Mouse (Mus musculus) cerebellum, postnatal 25 days (tissue): ENCODE results near the gene Dhx9.
A peak's percentile ranks its signal among the peaks of the same experiment; 100 is the strongest.
"Not testable (repeated sequence)": the region's sequence is repeated elsewhere in the genome, so short reads cannot be mapped to it uniquely, and the experiment has no call there.

Experiments used
- DNase-seq, 2 experiments: peaks; one replicate each; pipeline ENCODE4 v3.0.0; 2021; ENCODE audit warnings: mixed read lengths in 2 of 2

The Dhx9 gene

GRCm38 (mm10) chr1:153487500-153487879, at the start of gene Dhx9:
Dhx9 (minus strand) TSS chr1:153487660.
- DNase-seq = peak; percentile 99 to 100

- peak in 1 of 2 experiments; percentile 24 for DNase-seq
Measured at GRCm38 (mm10) chr1:153535611-153536010, 48.2 kb upstream of the Dhx9 start.

GRCm38 (mm10) chr1:153532896-153533295, 45.4 kb upstream of the Dhx9 start:
- not testable (repeated sequence) for DNase-seq

- DNase-seq = no peak
Measured at GRCm38 (mm10) chr1:153532234-153532841, 44.9 kb upstream of the Dhx9 start.

- DNase-seq = no peak
Measured at GRCm38 (mm10) chr1:153531677-153532233, 44.3 kb upstream of the Dhx9 start.

- no peak for DNase-seq
Measured at GRCm38 (mm10) chr1:153522116-153522515, 34.7 kb upstream of the Dhx9 start.

GRCm38 (mm10) chr1:153515368-153515767, 27.9 kb upstream of the Dhx9 start:
- DNase-seq = no peak

- no peak for DNase-seq
Measured at GRCm38 (mm10) chr1:153510330-153511009, 23.0 kb upstream of the Dhx9 start.

GRCm38 (mm10) chr1:153509569-153509968, 22.1 kb upstream of the Dhx9 start:
- not testable (repeated sequence) for DNase-seq

- DNase-seq = no peak
Measured at GRCm38 (mm10) chr1:153509012-153509411, 21.6 kb upstream of the Dhx9 start.

- DNase-seq = peak in 1 of 2 experiments; percentile 10
Measured at GRCm38 (mm10) chr1:153506266-153506665, 18.8 kb upstream of the Dhx9 start.

- no peak for DNase-seq
Measured at GRCm38 (mm10) chr1:153501644-153502321, 14.3 kb upstream of the Dhx9 start.

- no peak for DNase-seq
Measured at GRCm38 (mm10) chr1:153500030-153500429, 12.6 kb upstream of the Dhx9 start.

GRCm38 (mm10) chr1:153496030-153496429, 8.6 kb upstream of the Dhx9 start:
- no peak for DNase-seq

GRCm38 (mm10) chr1:153493931-153494330, 6.5 kb upstream of the Dhx9 start:
- DNase-seq = no peak

GRCm38 (mm10) chr1:153493338-153493737, 5.9 kb upstream of the Dhx9 start:
- DNase-seq = no peak

GRCm38 (mm10) chr1:153491822-153492221, 4.4 kb upstream of the Dhx9 start:
- DNase-seq = no peak

GRCm38 (mm10) chr1:153491345-153491744, 3.9 kb upstream of the Dhx9 start:
- no peak for DNase-seq

- DNase-seq = no peak
Measured at GRCm38 (mm10) chr1:153489963-153490362, 2.5 kb upstream of the Dhx9 start.

- DNase-seq = no peak
Measured at GRCm38 (mm10) chr1:153489540-153489939, 2.1 kb upstream of the Dhx9 start.

GRCm38 (mm10) chr1:153489132-153489531, 1.7 kb upstream of the Dhx9 start:
- peak in 1 of 2 experiments; percentile 14 for DNase-seq

- DNase-seq = peak in 1 of 2 experiments; percentile 64
Measured at GRCm38 (mm10) chr1:153486767-153487499, 527 bp downstream of the Dhx9 start.

GRCm38 (mm10) chr1:153486120-153486519, 1.3 kb downstream of the Dhx9 start:
- DNase-seq = not testable (repeated sequence)
